7 mouse cellular contexts compared by ENCODE assay signal in genomic region chr14:52140577-52141444, GRCm38 (mm10). TPM values are rescaled to one million over a fixed set of nuclear protein-coding genes. Genes with fewer than 3 reads are reported as not detected.
DNase-seq lines count a peak whose midpoint lies in the region; TF ChIP-seq lines count a peak whose summit lies in the region.

No protein-coding gene starts in this region.

- DNase-seq in testis, postnatal 14 days (ENCODE audit: low spot score) = no peak
- DNase-seq in forelimb bud, embryonic 11.5 days (ENCODE audit: low read depth, low spot score) = peak; percentile 39
- no peak for DNase-seq in layer of hippocampus, adult 2 months (ENCODE audit: low spot score in 2 of 2)
- no peak for DNase-seq in left cerebral cortex, postnatal 14 days (ENCODE audit: low spot score in 2 of 2)
- DNase-seq in adrenal gland, postnatal 36 days = no peak

- H3K9me3 ChIP-seq in megakaryocyte, embryonic 14.5 days = no peaks in the 10 kb centered on the region

- no peak for TF ChIP-seq POLR2A in testis, adult 2 months (IDR thresholded peaks at IDR 0.05; ENCODE audit: control insufficient read depth, low read depth, low read length)

- peaks cover 13% of the 10 kb centered on the region for H3K4me1 ChIP-seq in testis, adult 2 months (ENCODE audit: control insufficient read depth, insufficient read depth, low read length)
- peaks cover 24% of the 10 kb centered on the region for H3K4me1 ChIP-seq in megakaryocyte, embryonic 14.5 days

- H3K36me3 ChIP-seq in testis, adult 2 months (ENCODE audit: control insufficient read depth, insufficient read depth, low read length) = no peaks in the 10 kb centered on the region; the same call in 1 of the 2 replicates
- no peaks in the 10 kb centered on the region for H3K36me3 ChIP-seq in megakaryocyte, embryonic 14.5 days (replicated peaks; ENCODE audit: low read length)

- H3K27me3 ChIP-seq in testis, adult 2 months (ENCODE audit: control insufficient read depth, insufficient read depth, low read length) = no peaks in the 10 kb centered on the region
- H3K27me3 ChIP-seq in megakaryocyte, embryonic 14.5 days (replicated peaks) = peaks cover 31% of the 10 kb centered on the region

- intact Hi-C loops in left cerebral cortex, postnatal 14 days (cut with DNase I) = no loop called here

- TF ChIP-seq CTCF in testis, adult 2 months (IDR thresholded peaks at IDR 0.05; ENCODE audit: control insufficient read depth, insufficient read depth, insufficient replicate concordance, low read depth, low read length) = no peak
- no peak for TF ChIP-seq CTCF in layer of hippocampus, adult 2 months (conservative IDR thresholded peaks at IDR 0.05)

- H3K27ac ChIP-seq in testis, adult 2 months (ENCODE audit: control insufficient read depth, insufficient read depth, low read depth, low read length) = peak overlapping the region; percentile 45; the same call in 1 of the 2 replicates
- H3K27ac ChIP-seq in layer of hippocampus, adult 2 months = no peak overlapping the region

- H3K4me3 ChIP-seq in testis, adult 2 months (ENCODE audit: control insufficient read depth, low read depth, low read length) = peak overlapping the region; percentile 23
- peak overlapping the region; percentile 85 for H3K4me3 ChIP-seq in megakaryocyte, embryonic 14.5 days (replicated peaks)
- H3K4me3 ChIP-seq in layer of hippocampus, adult 2 months = no peak overlapping the region

RNA-seq across cellular contexts. Expression of gene Rpgrip1, which starts 30.3 kb away (rescaled TPM):
- polyA plus RNA-seq in testis, adult 2 months (2012; rRNA removed) = 387 and 406 TPM in 2 replicates
- polyA plus RNA-seq in megakaryocyte, embryonic 14.5 days (2012; ENCODE audit: insufficient read depth, low replicate concordance) = not detected in 2 replicates
- total RNA-seq in layer of hippocampus, adult 2 months (2021) = 1 to 10 TPM; 1.7 to 2.2 TPM
- 1 to 10 TPM in 1 of 2 experiments, under 1 TPM in 1; 0.88 to 2.2 TPM for total RNA-seq in left cerebral cortex, postnatal 14 days (2021)
- total RNA-seq in adrenal gland, postnatal 36 days (2021) = under 1 TPM; 0.33 to 0.93 TPM

RNA-seq across cellular contexts. Expression of gene Hnrnpc, which starts 37.0 kb away (rescaled TPM):
- polyA plus RNA-seq in testis, adult 2 months (2012; rRNA removed) = 55.9 and 64.2 TPM in 2 replicates
- 1.1 and 32.3 TPM in 2 replicates for polyA plus RNA-seq in megakaryocyte, embryonic 14.5 days (2012; ENCODE audit: insufficient read depth, low replicate concordance)
- total RNA-seq in layer of hippocampus, adult 2 months (2021) = 100 to 1,000 TPM; 245 to 262 TPM
- 100 to 1,000 TPM; 194 to 206 TPM for total RNA-seq in left cerebral cortex, postnatal 14 days (2021)
- total RNA-seq in adrenal gland, postnatal 36 days (2021) = 100 to 1,000 TPM; 209 to 332 TPM

RNA-seq across cellular contexts. Expression of gene Supt16, which starts 56.4 kb away (rescaled TPM):
- 9.0 and 12.2 TPM in 2 replicates for polyA plus RNA-seq in testis, adult 2 months (2012; rRNA removed)
- polyA plus RNA-seq in megakaryocyte, embryonic 14.5 days (2012; ENCODE audit: insufficient read depth, low replicate concordance) = 2.4 and 9.0 TPM in 2 replicates
- total RNA-seq in layer of hippocampus, adult 2 months (2021) = 10 to 100 TPM; 53.4 to 53.9 TPM
- 10 to 100 TPM; 44.7 to 45.6 TPM for total RNA-seq in left cerebral cortex, postnatal 14 days (2021)
- 10 to 100 TPM; 55.2 to 59.7 TPM for total RNA-seq in adrenal gland, postnatal 36 days (2021)
